Mouse (Mus musculus): ENCODE data around the gene Mon2. TPM values are rescaled to one million over a fixed set of nuclear protein-coding genes. Genes with fewer than 3 reads are reported as not detected.
A peak's percentile ranks its signal among the peaks of the same experiment; 100 is the strongest.
"Not testable (repeated sequence)": the region's sequence is repeated elsewhere in the genome, so short reads cannot be mapped to it uniquely, and the experiment has no call there.

Gene Mon2
- total RNA-seq, 4 experiments from 2014 or later: 78.4 to 88.5 (median 82.6) TPM

- DNase-seq (ENCODE audit: low spot score in 2 of 2): no peak
These were observed 15.5 kb downstream of the Mon2 start for GRCm38 (mm10) chr10:123060831-123061230.

DNA sequence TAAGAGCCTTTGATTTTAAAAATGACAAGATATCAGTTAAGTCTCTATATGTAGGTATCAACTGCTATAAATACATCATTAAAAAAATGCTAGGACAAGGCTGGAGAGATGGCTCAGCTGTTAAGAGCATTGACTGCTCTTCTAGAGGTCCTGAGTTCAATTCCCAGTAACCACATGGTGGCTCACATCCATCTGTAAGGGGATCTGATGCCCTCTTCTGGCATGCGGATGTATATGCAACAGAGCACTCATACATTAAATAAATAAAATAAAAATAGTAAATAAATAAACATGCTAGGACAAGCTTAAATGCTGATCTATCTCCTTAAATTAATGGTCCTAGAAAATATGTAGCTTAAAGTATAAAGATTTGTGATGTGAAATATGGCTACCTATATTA, 19.2 kb downstream of the Mon2 start:
- no peak for DNase-seq (ENCODE audit: low spot score in 2 of 2)

- DNase-seq (ENCODE audit: low spot score in 2 of 2): no peak
These were observed 19.8 kb downstream of the Mon2 start for GRCm38 (mm10) chr10:123056463-123056862.

DNA sequence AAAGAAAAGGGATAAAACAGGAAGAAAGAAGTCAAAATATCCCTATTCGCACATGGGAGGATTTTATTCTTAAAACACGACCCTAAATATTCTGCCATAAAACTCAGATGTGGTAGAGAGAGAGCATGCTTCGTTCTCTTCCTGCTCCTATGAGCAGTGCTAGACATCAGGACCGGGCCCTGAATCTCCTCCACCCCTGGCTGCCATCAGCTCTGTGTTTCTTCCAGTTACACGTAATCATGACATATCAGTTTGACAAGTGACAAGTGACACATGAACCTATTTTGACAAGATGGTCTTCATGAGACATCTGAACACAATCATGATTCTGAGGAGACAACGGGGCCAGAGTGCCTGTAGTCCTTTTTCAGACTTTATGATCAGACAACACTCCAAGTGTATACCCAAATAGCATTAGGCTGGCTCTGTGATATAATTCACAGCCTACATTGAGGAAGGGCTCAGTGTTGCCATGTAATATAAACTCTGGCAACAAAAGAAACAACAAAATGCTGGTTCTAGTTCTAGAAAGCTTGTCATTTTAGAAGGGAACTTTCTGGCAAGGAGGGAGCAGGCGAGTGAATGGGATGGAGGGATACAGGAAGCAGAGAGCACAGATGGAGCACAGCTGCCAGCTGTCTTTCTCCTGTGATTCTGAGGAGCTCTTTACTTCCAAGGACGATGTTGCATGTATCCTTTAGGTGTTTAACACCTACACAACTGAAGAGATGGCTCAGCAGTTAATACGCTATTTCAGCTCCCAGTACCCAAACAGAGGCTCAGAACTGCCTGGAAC, 20.9 kb downstream of the Mon2 start:
- peak in 1 of 2 experiments; percentile 34 for DNase-seq (ENCODE audit: low spot score in 2 of 2)

DNA sequence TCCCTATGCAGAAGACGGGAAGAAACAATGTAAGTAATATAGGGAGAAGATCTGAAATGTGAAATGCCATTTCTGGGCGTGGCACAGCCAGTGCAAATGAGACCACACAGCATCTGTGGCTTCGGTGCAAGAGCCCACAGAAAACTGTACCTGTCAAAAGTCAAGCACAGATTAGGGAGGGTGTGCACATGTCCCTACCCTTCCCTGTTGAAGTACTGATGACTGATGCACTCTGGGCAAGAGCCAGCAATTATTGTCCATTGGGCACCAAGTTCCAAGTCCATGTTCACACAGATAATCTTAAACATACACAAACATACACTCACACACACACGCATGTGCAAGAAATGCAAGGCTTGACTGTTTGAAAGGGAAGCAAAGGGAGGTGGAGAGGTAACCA, 22.7 kb downstream of the Mon2 start:
- no peak for DNase-seq (ENCODE audit: low spot score in 2 of 2)

DNA sequence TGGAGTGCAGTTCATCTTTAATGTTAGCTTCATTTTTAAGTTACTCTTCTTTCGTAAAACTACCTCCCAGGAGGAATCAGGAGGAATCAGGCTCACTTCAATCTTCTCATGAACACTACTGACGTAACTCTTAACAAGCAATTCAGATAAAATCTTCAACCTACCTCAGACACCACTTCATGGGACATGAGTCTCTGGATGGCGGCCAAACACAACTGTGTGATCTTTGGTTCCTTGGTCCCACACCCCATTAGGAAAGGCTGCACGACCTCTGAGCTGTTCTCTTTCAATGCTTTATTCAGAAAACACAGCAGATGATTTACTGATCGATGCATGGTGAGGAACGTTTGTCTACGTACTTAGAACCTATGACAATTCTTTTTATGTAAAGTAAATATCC, 24.3 kb downstream of the Mon2 start:
- DNase-seq (ENCODE audit: low spot score in 2 of 2): no peak

- no peak for DNase-seq (ENCODE audit: low spot score in 2 of 2)
These were observed 27.6 kb downstream of the Mon2 start for GRCm38 (mm10) chr10:123048730-123049129.

- DNase-seq (ENCODE audit: low spot score in 2 of 2): no peak
These were observed 36.4 kb downstream of the Mon2 start for GRCm38 (mm10) chr10:123039936-123040335.

GRCm38 (mm10) chr10:123032078-123032646, 44.1 kb downstream of the Mon2 start:
- DNase-seq (ENCODE audit: low spot score in 2 of 2): no peak

DNA sequence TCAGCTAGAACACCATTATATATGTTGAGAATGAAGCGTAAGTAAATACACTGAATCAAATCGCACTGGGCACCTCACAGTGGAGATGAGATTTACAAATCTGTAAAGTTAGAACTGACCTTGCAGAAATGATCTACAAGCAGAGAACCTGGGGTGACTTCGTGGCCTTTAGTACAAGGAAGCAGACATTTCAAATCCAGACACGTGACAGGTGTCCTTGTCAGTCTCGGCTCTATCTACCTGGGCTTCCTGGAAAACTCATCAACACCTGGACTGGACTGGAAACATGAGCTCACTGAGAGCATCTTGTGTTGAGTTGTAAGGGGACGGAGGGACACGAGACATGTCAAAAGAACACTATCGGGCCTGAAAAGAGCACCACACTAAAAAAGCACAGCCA, 44.9 kb downstream of the Mon2 start:
- no peak for DNase-seq (ENCODE audit: low spot score in 2 of 2)

- no peak for DNase-seq (ENCODE audit: low spot score in 2 of 2)
These were observed 45.7 kb downstream of the Mon2 start for GRCm38 (mm10) chr10:123030589-123030988.

DNA sequence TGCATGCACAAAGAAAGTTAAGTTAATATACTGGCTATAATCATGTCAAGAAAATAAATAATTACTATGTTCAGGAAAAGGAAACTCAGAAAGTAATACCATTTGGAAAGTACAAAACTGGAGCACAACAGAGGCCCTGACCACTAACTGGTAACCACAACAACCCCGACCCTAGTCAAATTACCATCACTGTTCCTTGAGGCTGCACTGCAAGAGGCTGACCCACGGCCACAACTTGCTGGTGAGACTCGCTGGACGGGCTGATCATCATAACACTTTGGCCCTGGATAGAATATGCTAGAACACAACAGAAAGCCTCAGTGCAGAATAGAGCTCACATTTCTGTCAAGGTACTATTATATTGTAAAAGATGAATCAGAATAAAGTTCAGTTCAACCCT, 47.4 kb downstream of the Mon2 start:
- no peak for DNase-seq (ENCODE audit: low spot score in 2 of 2)

DNA sequence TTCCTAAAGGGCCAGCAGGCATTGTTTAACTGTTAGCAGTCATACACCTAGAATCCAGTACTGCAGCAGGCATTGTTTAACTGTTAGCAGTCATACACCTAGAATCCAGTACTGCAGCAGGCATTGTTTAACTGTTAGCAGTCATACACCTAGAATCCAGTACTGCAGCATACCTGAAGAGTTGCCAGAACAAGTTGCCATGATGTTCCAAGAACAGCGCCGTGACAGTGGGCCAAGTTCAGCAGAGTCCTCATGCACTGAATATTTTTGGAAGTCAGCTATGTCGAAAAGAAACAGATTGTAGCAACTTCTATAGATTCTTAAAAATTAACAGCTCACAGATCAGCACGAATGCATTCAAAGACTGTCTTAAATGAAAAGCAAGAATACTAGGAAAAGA, 49.6 kb downstream of the Mon2 start:
- DNase-seq (ENCODE audit: low spot score in 2 of 2): not testable (repeated sequence)

DNA sequence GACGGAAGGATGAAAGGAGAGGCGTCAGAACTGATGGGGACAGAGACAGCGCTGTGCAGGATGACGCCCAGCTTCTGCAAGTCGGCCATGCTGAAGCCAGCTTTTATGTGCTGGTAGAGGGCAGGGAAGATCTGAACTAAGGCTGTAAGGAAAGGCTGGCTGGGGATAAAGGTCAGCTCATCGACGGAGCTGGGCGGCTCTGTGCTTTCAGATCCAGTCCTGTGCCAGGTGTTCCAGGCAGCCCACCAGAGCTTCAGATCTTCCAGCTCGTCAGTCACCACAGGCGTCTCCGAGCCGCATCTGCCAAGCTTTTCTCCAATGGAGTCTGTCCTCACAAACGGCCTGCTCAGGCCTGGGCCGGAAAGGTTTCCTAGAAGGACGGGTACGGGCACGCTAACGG, 62.9 kb downstream of the Mon2 start:
- DNase-seq (ENCODE audit: low spot score in 2 of 2): no peak

DNA sequence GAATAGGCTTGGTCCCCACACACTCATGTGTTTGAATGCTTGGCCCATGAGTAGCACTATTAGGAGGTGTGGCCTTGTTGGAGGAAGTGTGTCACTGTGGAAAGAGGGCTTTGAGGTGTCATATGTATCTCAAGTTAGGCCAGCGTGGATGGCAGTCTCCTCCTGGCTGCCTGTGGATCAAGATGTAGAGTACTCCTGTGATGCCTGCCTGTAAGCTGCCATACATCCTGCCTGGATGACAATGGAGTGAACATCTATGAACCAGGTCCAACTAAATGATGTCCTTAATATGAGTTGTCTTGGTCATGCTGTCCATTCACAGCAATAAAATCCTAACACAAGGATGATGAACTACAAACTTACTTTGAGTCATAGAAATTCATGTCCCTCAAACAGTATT, 64.9 kb downstream of the Mon2 start:
- DNase-seq (ENCODE audit: low spot score in 2 of 2): no peak

GRCm38 (mm10) chr10:123005237-123006185, 70.8 kb downstream of the Mon2 start:
- DNase-seq (ENCODE audit: low spot score in 2 of 2): no peak

DNA sequence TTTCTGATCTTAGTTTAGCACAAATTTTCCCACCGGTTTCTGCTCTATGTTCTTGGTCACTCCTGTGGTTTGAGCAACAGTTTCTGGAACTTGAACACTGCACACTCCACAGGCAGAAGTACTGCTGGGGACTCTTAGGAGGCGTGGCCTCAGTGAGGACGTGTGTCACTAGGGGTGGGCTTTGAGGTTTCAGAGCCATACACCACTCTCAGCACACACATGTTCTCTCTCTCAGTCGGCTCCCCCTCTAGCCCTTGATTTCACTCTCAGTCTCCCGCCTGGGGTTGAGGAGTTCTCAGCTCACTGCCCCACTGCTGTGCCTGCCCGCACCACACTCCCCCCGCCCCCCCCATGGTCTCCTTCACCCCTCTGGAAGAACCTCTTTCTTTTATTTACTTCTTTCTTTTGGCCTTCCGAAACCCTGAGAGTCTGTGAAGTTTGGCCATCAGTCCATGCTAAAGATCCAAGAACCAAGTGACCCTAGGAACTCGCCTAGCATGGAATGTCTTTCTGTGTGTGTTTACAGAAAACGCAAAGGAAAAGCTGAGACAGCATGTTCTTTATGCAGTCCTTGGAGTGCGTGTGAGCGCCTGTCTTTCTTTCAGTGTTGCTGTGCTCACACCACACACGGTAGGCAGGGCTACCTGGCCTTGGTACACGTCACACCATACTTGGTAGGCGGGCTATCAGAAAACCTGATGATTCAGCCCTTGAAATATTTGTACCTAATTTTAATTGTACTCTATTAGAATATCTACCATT, 71.6 kb downstream of the Mon2 start:
- no peak for DNase-seq (ENCODE audit: low spot score in 2 of 2)

DNA sequence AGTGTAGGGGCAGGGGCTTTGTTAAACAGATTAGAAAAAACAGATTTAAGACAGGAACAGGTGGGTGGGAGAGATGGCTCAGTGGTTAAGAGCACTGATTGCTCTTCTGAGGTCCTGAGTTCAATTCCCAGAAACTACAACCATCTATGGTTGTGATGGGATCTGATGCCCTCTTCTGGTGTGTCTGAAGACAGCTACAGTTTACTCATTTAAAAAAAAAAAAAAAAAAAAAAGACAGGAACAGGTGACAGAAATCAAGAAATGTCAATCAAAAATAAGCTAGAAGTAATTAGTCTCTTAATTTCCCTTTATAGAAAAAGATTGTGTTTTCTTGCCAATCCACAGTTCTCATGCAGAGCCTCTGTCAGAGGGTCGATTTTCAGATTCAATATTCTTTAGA, 74.3 kb downstream of the Mon2 start:
- DNase-seq (ENCODE audit: low spot score in 2 of 2): no peak

GRCm38 (mm10) chr10:123001363-123001762, 74.9 kb downstream of the Mon2 start:
- DNase-seq (ENCODE audit: low spot score in 2 of 2): no peak

DNA sequence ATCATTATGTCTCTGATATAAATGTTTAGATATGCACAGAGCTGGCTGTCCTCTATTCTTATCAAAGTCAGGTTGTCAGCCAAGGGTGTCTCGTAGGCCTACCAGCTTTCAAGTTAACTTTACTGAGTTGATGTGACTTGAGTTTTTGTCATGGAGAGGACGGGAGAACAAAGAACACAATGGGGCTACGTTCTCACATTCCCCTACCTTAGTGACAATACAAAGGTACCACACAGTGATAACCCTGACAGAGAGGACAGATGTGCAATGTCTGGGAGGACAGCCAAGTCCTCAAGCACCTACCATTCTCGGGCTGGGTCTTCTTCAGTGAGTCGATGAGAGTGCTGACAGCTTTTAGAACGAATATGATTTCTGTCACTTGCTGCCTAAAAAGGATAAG, 76.9 kb downstream of the Mon2 start:
- no peak for DNase-seq (ENCODE audit: low spot score in 2 of 2)

- no peak for DNase-seq (ENCODE audit: low spot score in 2 of 2)
These were observed 78.5 kb downstream of the Mon2 start for GRCm38 (mm10) chr10:122997852-122998251.
